Mouse (Mus musculus) forebrain, embryonic 15.5 days (tissue): ENCODE measurements around the gene Slc22a20. TPM values are rescaled to one million over a fixed set of nuclear protein-coding genes. Genes with fewer than 3 reads are reported as not detected.

Source experiments
- polyA plus RNA-seq: library from polyadenylated mRNA; unstranded; fragments of >200 nt; fragmentation: Nextera tagmentation; extraction: Ambion mirVana; gene quantifications from 2 replicates; pipeline ENCODE4 v1.2.1, GENCODE M21; 2015

The Slc22a20 gene
- polyA plus RNA-seq, 1 experiment from 2014 or later: not detected

Other genes with a start within 250 kb of the Slc22a20 start
- 10.6 and 14.3 TPM in 2 replicates for gene Ltbp3, start 245.2 kb downstream of the Slc22a20 start, polyA plus RNA-seq
- gene Scyl1, start 214.7 kb downstream of the Slc22a20 start, polyA plus RNA-seq: 66.9 and 67.9 TPM in 2 replicates
- 19.5 and 23.3 TPM in 2 replicates for gene Frmd8, start 110.9 kb downstream of the Slc22a20 start, polyA plus RNA-seq
- 1.2 and 1.7 TPM in 2 replicates for gene Slc25a45, start 108.3 kb downstream of the Slc22a20 start, polyA plus RNA-seq
- 12.9 and 14.3 TPM in 2 replicates for gene Tigd3, start 92.0 kb downstream of the Slc22a20 start, polyA plus RNA-seq
- gene Dpf2, start 73.1 kb downstream of the Slc22a20 start, polyA plus RNA-seq: 120 and 137 TPM in 2 replicates
- 9.1 and 10.1 TPM in 2 replicates for gene Cdc42ep2, start 61.3 kb downstream of the Slc22a20 start, polyA plus RNA-seq
- gene Pola2, start 21.9 kb downstream of the Slc22a20 start, polyA plus RNA-seq: 35.5 and 36.2 TPM in 2 replicates
- gene Capn1, start 29.8 kb upstream of the Slc22a20 start, polyA plus RNA-seq: 1.6 and 1.8 TPM in 2 replicates
- 25.7 and 26.5 TPM in 2 replicates for gene Syvn1, start 60.4 kb upstream of the Slc22a20 start, polyA plus RNA-seq
- gene Mrpl49, start 71.6 kb upstream of the Slc22a20 start, polyA plus RNA-seq: 71.5 and 72.4 TPM in 2 replicates
- 582 and 618 TPM in 2 replicates for gene Fau, start 71.7 kb upstream of the Slc22a20 start, polyA plus RNA-seq
- 33.0 and 35.9 TPM in 2 replicates for gene Znhit2, start 75.0 kb upstream of the Slc22a20 start, polyA plus RNA-seq
- 34.9 and 36.3 TPM in 2 replicates for gene Tm7sf2, start 82.2 kb upstream of the Slc22a20 start, polyA plus RNA-seq
- gene Vps51, start 91.1 kb upstream of the Slc22a20 start, polyA plus RNA-seq: 76.3 and 89.3 TPM in 2 replicates
- gene Tmem262, start 93.9 kb upstream of the Slc22a20 start, polyA plus RNA-seq: not detected in 2 replicates
- 2.1 and 2.6 TPM in 2 replicates for gene Gm28374, start 96.1 kb upstream of the Slc22a20 start, polyA plus RNA-seq
- 80.8 and 83.5 TPM in 2 replicates for gene Zfpl1, start 98.8 kb upstream of the Slc22a20 start, polyA plus RNA-seq
- 19.3 and 22.3 TPM in 2 replicates for gene Cdca5, start 98.8 kb upstream of the Slc22a20 start, polyA plus RNA-seq
- gene AC131692.1, start 108.3 kb upstream of the Slc22a20 start, polyA plus RNA-seq: 0.31 and 0.37 TPM in 2 replicates
- 0.33 and 0.53 TPM in 2 replicates for gene Naaladl1, start 119.6 kb upstream of the Slc22a20 start, polyA plus RNA-seq
- 53.5 and 56.5 TPM in 2 replicates for gene Sac3d1, start 132.5 kb upstream of the Slc22a20 start, polyA plus RNA-seq
- gene Snx15, start 142.2 kb upstream of the Slc22a20 start, polyA plus RNA-seq: 43.1 and 45.6 TPM in 2 replicates
- gene Batf2, start 154.8 kb upstream of the Slc22a20 start, polyA plus RNA-seq: 0.13 TPM in 1 of 2 replicates, not detected in the other
- gene Arl2, start 155.4 kb upstream of the Slc22a20 start, polyA plus RNA-seq: 84.4 and 90.1 TPM in 2 replicates
- not detected in 2 replicates for gene Majin, start 198.2 kb upstream of the Slc22a20 start, polyA plus RNA-seq
- gene Gpha2, start 240.2 kb upstream of the Slc22a20 start, polyA plus RNA-seq: not detected in 2 replicates
- gene Ppp2r5b, start 249.7 kb upstream of the Slc22a20 start, polyA plus RNA-seq: 95.5 and 98.5 TPM in 2 replicates